Mouse (Mus musculus) heart, postnatal 0 days (tissue): ENCODE data around the gene Tmem87b. TPM values are rescaled to one million over a fixed set of nuclear protein-coding genes. Genes with fewer than 3 reads are reported as not detected.

Experiments
- ATAC-seq: fragments of 200-750 bp; cut with Nextera tagmentation; 2 replicates; pipeline ENCODE4 v1.8.0; 2017; ENCODE audit warnings: low read depth, moderate number of reproducible peaks, moderate library complexity; ENCODE audit not compliant: insufficient read depth
- DNase-seq: peaks from one replicate; pipeline ENCODE4 v3.0.0-alpha.2; 2016; ENCODE audit warnings: low spot score
- H3K27ac ChIP-seq: fragments of 300-500 bp; sonication (generic); 2 replicates; pipeline ENCODE4 v1.5.1; 2014; ENCODE audit warnings: low read depth, mild to moderate bottlenecking
- H3K27me3 ChIP-seq: fragments of 300-500 bp; sonication (generic); 2 replicates; pipeline ENCODE4 v1.6.1; 2014; ENCODE audit warnings: low read length, mixed read lengths; ENCODE audit not compliant: control insufficient read depth, insufficient read depth
- H3K36me3 ChIP-seq: fragments of 300-500 bp; sonication (generic); replicated peaks from 2 replicates; pipeline ENCODE4 v1.6.1; 2014; ENCODE audit warnings: low read length, mixed read lengths; ENCODE audit not compliant: control insufficient read depth, insufficient read depth
- H3K4me1 ChIP-seq: fragments of 300-500 bp; sonication (generic); 2 replicates; pipeline ENCODE4 v1.6.1; 2014; ENCODE audit warnings: antibody characterized with exemption; ENCODE audit not compliant: control insufficient read depth, insufficient read depth
- H3K4me2 ChIP-seq: fragments of 300-500 bp; sonication (generic); 2 replicates; pipeline ENCODE4 v1.6.1; 2014; ENCODE audit warnings: low read depth, mild to moderate bottlenecking, low read length, moderate library complexity
- H3K4me3 ChIP-seq: fragments of 300-500 bp; sonication (generic); 2 replicates; pipeline ENCODE4 v1.5.1; 2014; ENCODE audit warnings: low read depth, low read length
- H3K9ac ChIP-seq: fragments of 300-500 bp; sonication (generic); replicated peaks from 2 replicates; pipeline ENCODE4 v1.6.1; 2014; ENCODE audit warnings: low read depth, low read length, mixed read lengths
- H3K9me3 ChIP-seq: fragments of 300-500 bp; sonication (generic); replicated peaks from 2 replicates; pipeline ENCODE4 v1.6.1; 2016; ENCODE audit warnings: low read length; ENCODE audit not compliant: control insufficient read depth
- CTCF ChIP-seq: IDR thresholded peaks from 2 replicates; pipeline ENCODE4 v1.5.1; 2016; ENCODE audit warnings: antibody characterized with exemption, control low read depth, low read depth
- EP300 ChIP-seq: IDR thresholded peaks from 2 replicates; pipeline ENCODE4 v1.6.1; 2016; ENCODE audit warnings: antibody characterized with exemption, low read depth
- WGBS: fragments of 180-500 bp; shearing (Covaris S2); extraction: QIAGEN DNeasy Blood & Tissue Kit; methylation state at CpG from one replicate; pipeline ENCODE4 v1.1.7; 2014; 5-methylcytosine and 5-hydroxymethylcytosine counted together
- polyA plus RNA-seq: library from polyadenylated mRNA; unstranded; fragments of >200 nt; fragmentation: Nextera tagmentation; extraction: Ambion mirVana; gene quantifications from 2 replicates; pipeline ENCODE4 v1.2.1, GENCODE M21; 2015
- total RNA-seq: library from RNA; depleted of rRNA; stranded (reverse); fragments of >200 nt; gene quantifications from 2 replicates; pipeline ENCODE4 v1.2.3, GENCODE M21; 2014; ENCODE audit warnings: low replicate concordance; rRNA removed

The Tmem87b gene
- total RNA-seq (23.7 and 27.9 TPM in 2 replicates), polyA plus RNA-seq (25.8 and 29.5 TPM in 2 replicates)

GRCm38 (mm10) chr2:128817786-128818681 lies at the start of gene Tmem87b:
TSS of gene Tmem87b (plus strand) at chr2:128818118.
- under 1% methylated on average over 59 of the region's 59 CpGs for WGBS
- 0 out of 2 replicates have a peak, but pooled peaks have one; percentile 45 for TF ChIP-seq EP300
- 0 out of 2 replicates have a peak, but pooled peaks have one; percentile 6 for TF ChIP-seq CTCF
- peak; percentile 94 for ATAC-seq

GRCm38 (mm10) chr2:128768545-128769247 lies 49.2 kb upstream of the Tmem87b start:
- 78% methylated on average over 4 of the region's 4 CpGs for WGBS
- ATAC-seq (no peak), DNase-seq (no peak)
- TF ChIP-seq CTCF: no peak
- H3K9ac ChIP-seq: no peak overlapping the region
- H3K9me3 ChIP-seq: no peaks in the 10 kb centered on the region
- no peak overlapping the region for H3K4me3 ChIP-seq
- H3K36me3 ChIP-seq: peaks cover 16% of the 10 kb centered on the region; the same call in 1 of the 2 replicates
- no peaks in the 10 kb centered on the region for H3K27me3 ChIP-seq
- H3K4me2 ChIP-seq: no peak overlapping the region
- H3K27ac ChIP-seq: no peak overlapping the region
- H3K4me1 ChIP-seq: no peaks in the 10 kb centered on the region

More at GRCm38 (mm10) chr2:128817786-128818681, at the start of gene Tmem87b:
- Histone ChIP-seq H3K9me3 (no peaks in the 10 kb centered on the region), H3K27ac (peak within 1 kb of the TSS; percentile 96), H3K9ac (peak within 1 kb of the TSS; percentile 82), H3K36me3 (no peaks in the 10 kb centered on the region), H3K27me3 (no peaks in the 10 kb centered on the region), H3K4me2 (peak within 1 kb of the TSS; percentile 81), H3K4me1 (peaks cover 7% of the 10 kb centered on the region; the same call in 1 of the 2 replicates), H3K4me3 (peak within 1 kb of the TSS; percentile 97)
- peak; percentile 99 for DNase-seq

GRCm38 (mm10) chr2:128770557-128770956 lies 47.4 kb upstream of the Tmem87b start:
- H3K4me2 ChIP-seq: no peak overlapping the region
- no peak overlapping the region for H3K4me3 ChIP-seq
- H3K9me3 ChIP-seq: no peaks in the 10 kb centered on the region
- no peaks in the 10 kb centered on the region for H3K27me3 ChIP-seq
- no peak for DNase-seq
- 85% methylated on average over 6 of the region's 6 CpGs for WGBS
- H3K9ac ChIP-seq: no peak overlapping the region
- TF ChIP-seq CTCF: no peak
- no peak for TF ChIP-seq EP300
- H3K27ac ChIP-seq: no peak overlapping the region
- no peak for ATAC-seq
- peaks cover 8% of the 10 kb centered on the region; the same call in 1 of the 2 replicates for H3K36me3 ChIP-seq
- no peaks in the 10 kb centered on the region for H3K4me1 ChIP-seq

GRCm38 (mm10) chr2:128771048-128771447 lies 46.9 kb upstream of the Tmem87b start:
- H3K9ac ChIP-seq: no peak overlapping the region
- 82% methylated on average over 4 of the region's 4 CpGs for WGBS
- H3K4me3 ChIP-seq: no peak overlapping the region
- H3K4me1 ChIP-seq: no peaks in the 10 kb centered on the region
- no peak overlapping the region for H3K27ac ChIP-seq
- TF ChIP-seq CTCF (no peak), EP300 (no peak)
- ATAC-seq: no peak
- no peaks in the 10 kb centered on the region for H3K9me3 ChIP-seq
- DNase-seq: no peak
- peaks cover 8% of the 10 kb centered on the region; the same call in 1 of the 2 replicates for H3K36me3 ChIP-seq
- no peak overlapping the region for H3K4me2 ChIP-seq
- no peaks in the 10 kb centered on the region for H3K27me3 ChIP-seq

- TF ChIP-seq CTCF (no peak), EP300 (no peak)
- H3K4me1 ChIP-seq: no peaks in the 10 kb centered on the region
- ATAC-seq (no peak), DNase-seq (no peak)
- H3K4me2 ChIP-seq: no peak overlapping the region
- H3K4me3 ChIP-seq: no peak overlapping the region
- H3K27me3 ChIP-seq: no peaks in the 10 kb centered on the region
- no peak overlapping the region for H3K9ac ChIP-seq
- WGBS: 89% methylated on average over 7 of the region's 7 CpGs
- H3K9me3 ChIP-seq: no peaks in the 10 kb centered on the region
- H3K36me3 ChIP-seq: peaks cover 8% of the 10 kb centered on the region; the same call in 1 of the 2 replicates
- H3K27ac ChIP-seq: no peak overlapping the region
Observed at GRCm38 (mm10) chr2:128771750-128772338, 46.1 kb upstream of the Tmem87b start.
